Mouse (Mus musculus) lung, adult 2 months (tissue): Measurements from ENCODE around the gene Nav1.

ENCODE experiments used
- CTCF ChIP-seq: fragments of 200-500 bp; IDR thresholded peaks from 2 replicates; pipeline ENCODE4 v1.5.1; 2011; ENCODE audit warnings: mild to moderate bottlenecking, low read length, control low read depth; ENCODE audit not compliant: insufficient read depth
- POLR2A ChIP-seq: fragments of 200-500 bp; IDR thresholded peaks from 2 replicates; pipeline ENCODE4 v1.6.1; 2011; ENCODE audit warnings: low read depth, mild to moderate bottlenecking, control low read depth, low read length, borderline replicate concordance; ENCODE audit errors: extremely low read depth

DNA sequence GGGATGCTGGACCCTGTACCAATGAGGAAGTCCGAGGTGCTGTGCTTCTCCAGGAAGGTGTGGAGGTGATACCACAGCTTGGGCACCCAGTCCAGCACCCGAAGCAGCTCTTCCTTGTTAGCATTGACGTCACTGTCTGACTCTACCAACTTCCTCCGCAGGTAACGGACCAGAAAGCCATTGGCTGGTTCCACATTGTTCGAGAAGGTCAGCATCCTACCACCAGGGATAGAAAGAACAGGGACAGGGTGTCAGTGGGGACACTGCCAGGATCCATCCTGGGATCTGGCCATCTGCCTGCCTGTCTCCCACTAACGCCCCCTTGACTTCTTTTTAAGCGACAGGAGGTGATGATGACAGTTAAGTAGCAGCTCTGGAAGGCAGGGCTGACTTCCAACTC is 157.2 kb downstream of the Nav1 start:
- TF ChIP-seq CTCF = no peak
- TF ChIP-seq POLR2A = no peak
